Mouse (Mus musculus) ES-E14 (cell line): ENCODE data around the gene Kcnn1.

ENCODE experiments used
- CHD2 ChIP-seq: IDR thresholded peaks from 2 replicates; pipeline ENCODE4 v1.6.1; 2014; ENCODE audit warnings: mild to moderate bottlenecking, low read depth, low read length, inconsistent platforms
- HCFC1 ChIP-seq: IDR thresholded peaks from 2 replicates; pipeline ENCODE4 v1.6.1; 2012; ENCODE audit warnings: low read length, inconsistent platforms, borderline replicate concordance; ENCODE audit not compliant: insufficient read depth
- MAFK ChIP-seq: IDR thresholded peaks from 2 replicates; pipeline ENCODE4 v1.6.1; 2014; ENCODE audit warnings: mild to moderate bottlenecking, low read depth, low read length, inconsistent platforms; ENCODE audit not compliant: insufficient read depth
- ZC3H11A ChIP-seq: IDR thresholded peaks from 2 replicates; pipeline ENCODE4 v1.6.1; 2012; ENCODE audit warnings: low read depth, mild to moderate bottlenecking, inconsistent platforms, low read length, borderline replicate concordance
- ZNF384 ChIP-seq: IDR thresholded peaks from 2 replicates; pipeline ENCODE4 v1.6.1; 2012; ENCODE audit warnings: low read depth, low read length, inconsistent platforms

- no peak for TF ChIP-seq MAFK
- TF ChIP-seq CHD2 = no peak
- no peak for TF ChIP-seq HCFC1
- TF ChIP-seq ZNF384 = no peak
- TF ChIP-seq ZC3H11A = no peak
These were observed 21.6 kb upstream of the Kcnn1 start for GRCm38 (mm10) chr8:70884683-70885082.
